Mouse (Mus musculus) liver, embryonic 13.5 days (tissue): ENCODE data around the gene Padi1. TPM values are rescaled to one million over a fixed set of nuclear protein-coding genes. Genes with fewer than 3 reads are reported as not detected.
A peak's percentile ranks its signal among the peaks of the same experiment; 100 is the strongest.

Experiments used
- ATAC-seq: fragments of 200-750 bp; cut with Nextera tagmentation; 2 replicates; pipeline ENCODE4 v1.8.0; 2017; ENCODE audit warnings: low read depth, mild to moderate bottlenecking, moderate number of reproducible peaks, moderate library complexity
- DNase-seq: peaks from one replicate; pipeline ENCODE4 v3.0.0; 2022
- H3K27ac ChIP-seq: fragments of 300-500 bp; sonication (generic); 2 replicates; pipeline ENCODE4 v1.5.1; 2015; ENCODE audit warnings: moderate library complexity, mild to moderate bottlenecking, inconsistent platforms
- H3K27me3 ChIP-seq: fragments of 300-500 bp; sonication (generic); 2 replicates; pipeline ENCODE4 v1.6.1; 2015; ENCODE audit warnings: mild to moderate bottlenecking, inconsistent platforms
- H3K36me3 ChIP-seq: fragments of 300-500 bp; sonication (generic); 2 replicates; pipeline ENCODE4 v1.6.1; 2015; ENCODE audit warnings: mild to moderate bottlenecking, inconsistent platforms
- H3K4me1 ChIP-seq: fragments of 300-500 bp; sonication (generic); replicated peaks from 2 replicates; pipeline ENCODE4 v1.6.1; 2015; ENCODE audit warnings: inconsistent platforms
- H3K4me2 ChIP-seq: fragments of 300-500 bp; sonication (generic); 2 replicates; pipeline ENCODE4 v1.6.1; 2015; ENCODE audit warnings: inconsistent platforms, mild to moderate bottlenecking, moderate library complexity
- H3K4me3 ChIP-seq: fragments of 300-500 bp; sonication (generic); replicated peaks from 2 replicates; pipeline ENCODE4 v1.5.1; 2015; ENCODE audit warnings: mild to moderate bottlenecking, inconsistent platforms
- H3K9ac ChIP-seq: fragments of 300-500 bp; sonication (generic); 2 replicates; pipeline ENCODE4 v1.6.1; 2015; ENCODE audit warnings: mild to moderate bottlenecking, inconsistent platforms
- H3K9me3 ChIP-seq: fragments of 300-500 bp; sonication (generic); replicated peaks from 2 replicates; pipeline ENCODE4 v1.6.1; 2016; ENCODE audit warnings: inconsistent platforms
- WGBS: fragments of 180-500 bp; shearing (Covaris S2); methylation state at CpG from one replicate; pipeline ENCODE4 v1.1.7; 2015; ENCODE audit not compliant: insufficient replicate concordance; 5-methylcytosine and 5-hydroxymethylcytosine counted together
- polyA plus RNA-seq: library from polyadenylated mRNA; unstranded; fragments of >200 nt; fragmentation: Nextera tagmentation; extraction: Ambion mirVana; gene quantifications from 2 replicates; pipeline ENCODE4 v1.2.1, GENCODE M21; 2015

The Padi1 gene
- polyA plus RNA-seq, 1 experiment from 2014 or later, result 0.03 TPM

- no peak for DNase-seq
- Histone ChIP-seq H3K4me2 (no peak overlapping the region), H3K9ac (no peak overlapping the region), H3K4me3 (no peak overlapping the region), H3K27me3 (no peaks in the 10 kb centered on the region), H3K27ac (no peak overlapping the region), H3K9me3 (no peaks in the 10 kb centered on the region), H3K4me1 (peaks cover 8% of the 10 kb centered on the region), H3K36me3 (no peaks in the 10 kb centered on the region)
- ATAC-seq, result no peak
- WGBS, result 41% methylated on average over 9 of the region's 9 CpGs
Measured at GRCm38 (mm10) chr4:140782821-140783220, 62.8 kb downstream of the Padi1 start.

GRCm38 (mm10) chr4:140780507-140780906, 65.1 kb downstream of the Padi1 start:
- no peaks in the 10 kb centered on the region for H3K27me3 ChIP-seq
- no peaks in the 10 kb centered on the region for H3K9me3 ChIP-seq
- H3K36me3 ChIP-seq, result no peaks in the 10 kb centered on the region
- H3K9ac ChIP-seq, result no peak overlapping the region
- H3K4me2 ChIP-seq, result no peak overlapping the region
- H3K4me3 ChIP-seq, result no peak overlapping the region
- no peak overlapping the region for H3K27ac ChIP-seq
- DNase-seq (no peak), ATAC-seq (no peak)
- WGBS, result 69% methylated on average over 14 of the region's 14 CpGs
- H3K4me1 ChIP-seq, result peaks cover 6% of the 10 kb centered on the region

GRCm38 (mm10) chr4:140779803-140780397, 65.7 kb downstream of the Padi1 start:
- ATAC-seq (peak; percentile 65), DNase-seq (no peak)
- peaks cover 6% of the 10 kb centered on the region for H3K4me1 ChIP-seq
- no peak overlapping the region for H3K27ac ChIP-seq
- no peaks in the 10 kb centered on the region for H3K27me3 ChIP-seq
- H3K9me3 ChIP-seq, result no peaks in the 10 kb centered on the region
- H3K9ac ChIP-seq, result no peak overlapping the region
- no peak overlapping the region for H3K4me2 ChIP-seq
- 37% methylated on average over 19 of the region's 19 CpGs for WGBS
- no peak overlapping the region for H3K4me3 ChIP-seq
- no peaks in the 10 kb centered on the region for H3K36me3 ChIP-seq

GRCm38 (mm10) chr4:140776623-140777022, 69.0 kb downstream of the Padi1 start:
- Histone ChIP-seq H3K36me3 (no peaks in the 10 kb centered on the region), H3K4me3 (no peak overlapping the region), H3K4me2 (no peak overlapping the region), H3K9me3 (no peaks in the 10 kb centered on the region), H3K27me3 (no peaks in the 10 kb centered on the region), H3K27ac (no peak overlapping the region), H3K9ac (no peak overlapping the region), H3K4me1 (peaks cover 9% of the 10 kb centered on the region)
- ATAC-seq, result no peak
- 61% methylated on average over 13 of the region's 13 CpGs for WGBS
- no peak for DNase-seq

- H3K36me3 ChIP-seq, result no peaks in the 10 kb centered on the region
- WGBS, result 71% methylated on average over 10 of the region's 10 CpGs
- H3K27ac ChIP-seq, result no peak overlapping the region
- H3K4me2 ChIP-seq, result no peak overlapping the region
- ATAC-seq (no peak), DNase-seq (no peak)
- H3K4me1 ChIP-seq, result peaks cover 14% of the 10 kb centered on the region
- no peak overlapping the region for H3K4me3 ChIP-seq
- no peak overlapping the region for H3K9ac ChIP-seq
- no peaks in the 10 kb centered on the region for H3K9me3 ChIP-seq
- H3K27me3 ChIP-seq, result no peaks in the 10 kb centered on the region
Measured at GRCm38 (mm10) chr4:140775876-140776275, 69.7 kb downstream of the Padi1 start.

- Histone ChIP-seq H3K36me3 (no peaks in the 10 kb centered on the region), H3K4me1 (peaks cover 15% of the 10 kb centered on the region), H3K4me2 (no peak overlapping the region), H3K27me3 (no peaks in the 10 kb centered on the region), H3K4me3 (no peak overlapping the region), H3K9me3 (no peaks in the 10 kb centered on the region), H3K9ac (no peak overlapping the region), H3K27ac (no peak overlapping the region)
- ATAC-seq (no peak), DNase-seq (no peak)
- 72% methylated on average over 9 of the region's 9 CpGs for WGBS
Measured at GRCm38 (mm10) chr4:140774893-140775292, 70.7 kb downstream of the Padi1 start.

GRCm38 (mm10) chr4:140774025-140774800, 71.4 kb downstream of the Padi1 start, which contains the start of gene Padi4:
TSS of gene Padi4 (minus strand) at chr4:140774236.
- no peak within 1 kb of the TSS for H3K27ac ChIP-seq
- no peak within 1 kb of the TSS for H3K4me2 ChIP-seq
- H3K4me1 ChIP-seq, result peaks cover 20% of the 10 kb centered on the region
- H3K27me3 ChIP-seq, result no peaks in the 10 kb centered on the region
- WGBS, result 75% methylated on average over 21 of the region's 21 CpGs
- no peak for ATAC-seq
- no peaks in the 10 kb centered on the region for H3K36me3 ChIP-seq
- no peak within 1 kb of the TSS for H3K9ac ChIP-seq
- H3K9me3 ChIP-seq, result no peaks in the 10 kb centered on the region
- no peak within 1 kb of the TSS for H3K4me3 ChIP-seq
- no peak for DNase-seq

GRCm38 (mm10) chr4:140771091-140771490, 74.5 kb downstream of the Padi1 start:
- 8% methylated on average over 4 of the region's 4 CpGs for WGBS
- H3K27ac ChIP-seq, result no peak overlapping the region
- no peak overlapping the region for H3K4me3 ChIP-seq
- peaks cover 24% of the 10 kb centered on the region for H3K4me1 ChIP-seq
- no peaks in the 10 kb centered on the region for H3K36me3 ChIP-seq
- no peak for DNase-seq
- H3K9ac ChIP-seq, result no peak overlapping the region
- no peaks in the 10 kb centered on the region for H3K9me3 ChIP-seq
- no peak for ATAC-seq
- no peak overlapping the region for H3K4me2 ChIP-seq
- 0 out of 2 replicates have a peak, but pooled peaks cover 3% of the 10 kb centered on the region for H3K27me3 ChIP-seq

GRCm38 (mm10) chr4:140770433-140770832, 75.1 kb downstream of the Padi1 start:
- Histone ChIP-seq H3K27me3 (0 out of 2 replicates have a peak, but pooled peaks cover 3% of the 10 kb centered on the region), H3K4me3 (peak overlapping the region; percentile 32), H3K4me1 (peaks cover 24% of the 10 kb centered on the region), H3K9ac (0 out of 2 replicates have a peak overlapping the region, but pooled peaks have one; percentile 9), H3K4me2 (peak overlapping the region; percentile 57), H3K9me3 (no peaks in the 10 kb centered on the region), H3K36me3 (no peaks in the 10 kb centered on the region), H3K27ac (peak overlapping the region; percentile 43; the same call in 1 of the 2 replicates)
- 7% methylated on average over 13 of the region's 13 CpGs for WGBS
- ATAC-seq (peak; percentile 58), DNase-seq (no peak)

- ATAC-seq (no peak), DNase-seq (no peak)
- Histone ChIP-seq H3K27me3 (0 out of 2 replicates have a peak, but pooled peaks cover 3% of the 10 kb centered on the region), H3K36me3 (no peaks in the 10 kb centered on the region), H3K27ac (no peak overlapping the region), H3K4me1 (peaks cover 24% of the 10 kb centered on the region), H3K9ac (no peak overlapping the region), H3K4me3 (no peak overlapping the region), H3K4me2 (no peak overlapping the region), H3K9me3 (no peaks in the 10 kb centered on the region)
- 62% methylated on average over 5 of the region's 5 CpGs for WGBS
Measured at GRCm38 (mm10) chr4:140768973-140769372, 76.6 kb downstream of the Padi1 start.

- no peak for ATAC-seq
- H3K4me1 ChIP-seq, result peaks cover 19% of the 10 kb centered on the region
- no peak overlapping the region for H3K4me2 ChIP-seq
- no peak overlapping the region for H3K27ac ChIP-seq
- no peaks in the 10 kb centered on the region for H3K36me3 ChIP-seq
- no peaks in the 10 kb centered on the region for H3K9me3 ChIP-seq
- WGBS, result 31% methylated on average over 3 of the region's 3 CpGs
- no peak overlapping the region for H3K9ac ChIP-seq
- no peak for DNase-seq
- H3K27me3 ChIP-seq, result 0 out of 2 replicates have a peak, but pooled peaks cover 3% of the 10 kb centered on the region
- H3K4me3 ChIP-seq, result no peak overlapping the region
Measured at GRCm38 (mm10) chr4:140765936-140766335, 79.6 kb downstream of the Padi1 start.
